Mouse (Mus musculus) ES-Bruce4 (cell line): ENCODE measurements around the gene Hcar2. TPM values are rescaled to one million over a fixed set of nuclear protein-coding genes. Genes with fewer than 3 reads are reported as not detected.

Experiments
- H3K27ac ChIP-seq: 2 replicates; pipeline ENCODE4 v1.5.1; 2012; ENCODE audit warnings: low read length, inconsistent platforms; ENCODE audit not compliant: insufficient read depth
- H3K27me3 ChIP-seq: 2 replicates; pipeline ENCODE4 v1.6.1; 2012; ENCODE audit warnings: mild to moderate bottlenecking, low read length, inconsistent platforms; ENCODE audit not compliant: control insufficient read depth, poor library complexity, insufficient read depth, severe bottlenecking
- H3K36me3 ChIP-seq: 2 replicates; pipeline ENCODE4 v1.6.1; 2012; ENCODE audit warnings: inconsistent platforms, mild to moderate bottlenecking, low read length, moderate library complexity; ENCODE audit not compliant: control insufficient read depth, poor library complexity, insufficient read depth, severe bottlenecking
- H3K4me1 ChIP-seq: one replicate; pipeline ENCODE4 v1.8.1; 2011; ENCODE audit warnings: low read length; ENCODE audit not compliant: control insufficient read depth, insufficient read depth
- H3K4me3 ChIP-seq: 2 replicates; pipeline ENCODE4 v1.5.1; 2011; ENCODE audit warnings: low read depth, mild to moderate bottlenecking, low read length
- H3K9ac ChIP-seq: 2 replicates; pipeline ENCODE4 v1.6.1; 2012; ENCODE audit warnings: low read depth, mild to moderate bottlenecking, inconsistent platforms; ENCODE audit not compliant: poor library complexity, severe bottlenecking
- H3K9me3 ChIP-seq: replicated peaks from 2 replicates; pipeline ENCODE4 v1.6.1; 2012; ENCODE audit warnings: mild to moderate bottlenecking, low read length, inconsistent platforms; ENCODE audit not compliant: control insufficient read depth, poor library complexity, insufficient read depth, severe bottlenecking
- CTCF ChIP-seq: IDR thresholded peaks from one replicate; pipeline ENCODE4 v1.8.1; 2011; ENCODE audit warnings: low read depth, low read length
- EP300 ChIP-seq: IDR thresholded peaks from 2 replicates; pipeline ENCODE4 v1.6.1; 2011; ENCODE audit warnings: low read depth, low read length; ENCODE audit not compliant: insufficient read depth
- POLR2A ChIP-seq: IDR thresholded peaks from one replicate; pipeline ENCODE4 v1.8.1; 2011; ENCODE audit warnings: low read length; ENCODE audit not compliant: insufficient read depth
- polyA plus RNA-seq: library from polyadenylated mRNA; stranded (reverse); fragments of >200 nt; gene quantifications from 2 replicates; pipeline ENCODE4 v1.2.4, GENCODE M21; 2011; ENCODE audit warnings: low read depth; ENCODE audit not compliant: missing spikeins, insufficient read depth, insufficient read length

Gene Hcar2
- polyA plus RNA-seq, 1 experiment: not detected

- H3K36me3 ChIP-seq: no peaks in the 10 kb centered on the region
- no peaks in the 10 kb centered on the region for H3K4me1 ChIP-seq
- no peaks in the 10 kb centered on the region for H3K27me3 ChIP-seq
- TF ChIP-seq POLR2A: no peak
- no peak for TF ChIP-seq EP300
- TF ChIP-seq CTCF: no peak
- H3K4me3 ChIP-seq: no peak overlapping the region
- H3K9ac ChIP-seq: no peak overlapping the region
- H3K9me3 ChIP-seq: no peaks in the 10 kb centered on the region
- H3K27ac ChIP-seq: no peak overlapping the region
Measured at GRCm38 (mm10) chr5:123874177-123874576, 8.9 kb upstream of the Hcar2 start.

GRCm38 (mm10) chr5:123869615-123870014 is 4.3 kb upstream of the Hcar2 start:
- TF ChIP-seq EP300: no peak
- H3K9ac ChIP-seq: no peak overlapping the region
- H3K27ac ChIP-seq: no peak overlapping the region
- no peaks in the 10 kb centered on the region for H3K27me3 ChIP-seq
- H3K4me3 ChIP-seq: no peak overlapping the region
- no peaks in the 10 kb centered on the region for H3K36me3 ChIP-seq
- H3K4me1 ChIP-seq: no peaks in the 10 kb centered on the region
- no peaks in the 10 kb centered on the region for H3K9me3 ChIP-seq

- no peaks in the 10 kb centered on the region for H3K36me3 ChIP-seq
- H3K27ac ChIP-seq: no peak overlapping the region
- no peaks in the 10 kb centered on the region for H3K27me3 ChIP-seq
- TF ChIP-seq POLR2A (no peak), CTCF (no peak), EP300 (no peak)
- H3K4me3 ChIP-seq: no peak overlapping the region
- H3K4me1 ChIP-seq: no peaks in the 10 kb centered on the region
- no peaks in the 10 kb centered on the region for H3K9me3 ChIP-seq
- H3K9ac ChIP-seq: no peak overlapping the region
Measured at GRCm38 (mm10) chr5:123866457-123866856, 1.2 kb upstream of the Hcar2 start.

- TF ChIP-seq POLR2A (no peak), CTCF (no peak), EP300 (no peak)
- Histone ChIP-seq H3K4me1 (no peaks in the 10 kb centered on the region), H3K36me3 (no peaks in the 10 kb centered on the region), H3K27me3 (no peaks in the 10 kb centered on the region), H3K27ac (no peak overlapping the region), H3K9ac (no peak overlapping the region), H3K9me3 (no peaks in the 10 kb centered on the region), H3K4me3 (no peak overlapping the region)
Measured at GRCm38 (mm10) chr5:123863934-123864333, 1.4 kb downstream of the Hcar2 start.

- no peak overlapping the region for H3K9ac ChIP-seq
- no peak for TF ChIP-seq CTCF
- no peak for TF ChIP-seq EP300
- no peak for TF ChIP-seq POLR2A
- no peaks in the 10 kb centered on the region for H3K27me3 ChIP-seq
- no peaks in the 10 kb centered on the region for H3K4me1 ChIP-seq
- no peaks in the 10 kb centered on the region for H3K36me3 ChIP-seq
- no peak overlapping the region for H3K4me3 ChIP-seq
- no peak overlapping the region for H3K27ac ChIP-seq
- no peaks in the 10 kb centered on the region for H3K9me3 ChIP-seq
Measured at GRCm38 (mm10) chr5:123862374-123863350, 2.6 kb downstream of the Hcar2 start.

GRCm38 (mm10) chr5:123858798-123859197 is 6.5 kb downstream of the Hcar2 start:
- H3K4me3 ChIP-seq: no peak overlapping the region
- no peak for TF ChIP-seq EP300
- TF ChIP-seq CTCF: no peak
- TF ChIP-seq POLR2A: no peak
- H3K27ac ChIP-seq: no peak overlapping the region
- no peaks in the 10 kb centered on the region for H3K36me3 ChIP-seq
- H3K9me3 ChIP-seq: no peaks in the 10 kb centered on the region
- no peak overlapping the region for H3K9ac ChIP-seq
- H3K27me3 ChIP-seq: no peaks in the 10 kb centered on the region
- no peaks in the 10 kb centered on the region for H3K4me1 ChIP-seq
